Mouse (Mus musculus): Measurements from ENCODE around the gene Dnajb12. TPM values are rescaled to one million over a fixed set of nuclear protein-coding genes. Genes with fewer than 3 reads are reported as not detected.

The Dnajb12 gene
- polyA plus RNA-seq, 1 experiment from 2014 or later = 28.6 TPM

GRCm38 (mm10) chr10:59947296-59948073 is 68.1 kb downstream of the Dnajb12 start:
- no peak overlapping the region for H3K4me3 ChIP-seq (ENCODE audit: control insufficient read depth in 1 of 2, insufficient read depth in 1 of 2, low read depth in 1 of 2, low read length in 2 of 2)
- no peak overlapping the region for H3K4me2 ChIP-seq (ENCODE audit: low read length)
- H3K9me3 ChIP-seq (ENCODE audit: control insufficient read depth, low read length) = no peaks in the 10 kb centered on the region
- 49% methylated on average over 7 of the region's 7 CpGs for WGBS
- H3K36me3 ChIP-seq (ENCODE audit: control insufficient read depth, insufficient read depth, low read length) = peaks cover 14% of the 10 kb centered on the region; the same call in 1 of the 2 replicates
- 0 out of 4 replicates have a peak overlapping the region, but pooled peaks of 1 of the 2 experiments have one; percentile 28 for H3K27ac ChIP-seq (replicated peaks in 1 of 2; ENCODE audit: control insufficient read depth in 1 of 2, insufficient read depth in 1 of 2, low read depth in 2 of 2, low read length in 2 of 2)
- no peaks in the 10 kb centered on the region for H3K27me3 ChIP-seq (ENCODE audit: control insufficient read depth, insufficient read depth, low read length)
- ATAC-seq (ENCODE audit: insufficient number of reproducible peaks, insufficient read depth, low FRiP score, low read depth) = no peak
- H3K9ac ChIP-seq (ENCODE audit: low read length) = no peak overlapping the region
- peaks cover 25 to 44% of the 10 kb centered on the region in 2 experiments for H3K4me1 ChIP-seq (ENCODE audit: control insufficient read depth in 2 of 2, insufficient read depth in 2 of 2, low read length in 2 of 2)

DNA sequence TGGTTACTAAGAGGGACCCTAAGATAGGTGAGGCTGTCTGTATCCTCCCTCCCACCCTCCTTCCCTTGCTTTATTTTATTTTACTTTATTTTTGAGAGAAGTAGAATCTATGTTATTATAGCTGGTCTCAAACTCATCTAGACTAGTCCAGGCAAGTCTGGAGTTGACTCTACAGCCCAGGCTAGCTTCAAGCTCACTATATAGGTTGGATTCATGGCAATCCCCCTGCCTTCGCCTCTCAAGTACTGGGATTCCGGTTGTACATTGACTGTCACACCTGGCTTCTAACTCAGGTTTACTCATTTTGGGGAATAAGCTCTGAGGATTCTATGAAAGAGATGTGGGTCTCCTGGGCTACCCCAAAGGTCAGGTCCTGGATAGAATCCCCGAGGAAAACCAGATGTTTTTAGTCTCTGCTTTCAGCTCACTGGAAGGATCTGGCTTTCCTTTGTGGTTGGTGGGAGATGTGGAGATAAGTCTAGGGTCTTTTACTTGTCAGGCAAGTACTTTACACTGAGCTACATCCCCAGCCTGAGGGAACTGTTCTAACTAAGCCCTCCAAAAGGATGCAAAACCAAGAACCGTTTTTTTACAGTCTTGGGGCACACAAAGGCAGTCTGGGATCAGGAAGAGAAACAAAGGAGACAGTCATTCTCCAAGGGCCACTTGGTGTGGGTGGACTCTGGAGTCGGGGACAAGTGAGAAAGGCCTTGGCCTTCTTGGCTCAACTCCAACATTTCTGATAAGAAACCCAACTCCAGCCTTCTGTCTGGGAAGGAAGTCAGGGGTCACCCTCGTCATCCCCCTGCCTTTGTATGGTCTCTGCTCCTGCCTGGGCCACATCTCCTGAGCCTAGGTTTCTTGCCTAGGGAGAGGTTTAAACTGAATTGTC is 69.3 kb downstream of the Dnajb12 start:
- H3K4me3 ChIP-seq (ENCODE audit: control insufficient read depth in 1 of 2, insufficient read depth in 1 of 2, low read depth in 1 of 2, low read length in 2 of 2) = 0 out of 4 replicates have a peak overlapping the region, but pooled peaks of 1 of the 2 experiments have one; percentile 73
- H3K27me3 ChIP-seq (ENCODE audit: control insufficient read depth, insufficient read depth, low read length) = no peaks in the 10 kb centered on the region
- H3K36me3 ChIP-seq (ENCODE audit: control insufficient read depth, insufficient read depth, low read length) = peaks cover 14% of the 10 kb centered on the region; the same call in 1 of the 2 replicates
- H3K4me2 ChIP-seq (ENCODE audit: low read length) = peak overlapping the region; percentile 68
- no peaks in the 10 kb centered on the region for H3K9me3 ChIP-seq (ENCODE audit: control insufficient read depth, low read length)
- 41% methylated on average over 6 of the region's 6 CpGs for WGBS
- ATAC-seq (ENCODE audit: insufficient number of reproducible peaks, insufficient read depth, low FRiP score, low read depth) = no peak
- H3K9ac ChIP-seq (ENCODE audit: low read length) = peak overlapping the region; percentile 89; the same call in 1 of the 2 replicates
- peaks cover 18 to 37% of the 10 kb centered on the region in 2 experiments for H3K4me1 ChIP-seq (ENCODE audit: control insufficient read depth in 2 of 2, insufficient read depth in 2 of 2, low read length in 2 of 2)
- peak overlapping the region in 1 of 2 experiments; percentile 61; a peak in 3 of 4 replicates for H3K27ac ChIP-seq (replicated peaks in 1 of 2; ENCODE audit: control insufficient read depth in 1 of 2, insufficient read depth in 1 of 2, low read depth in 2 of 2, low read length in 2 of 2)

Other genes starting within 250 kb of the Dnajb12 start
- gene Micu1, start 177.1 kb upstream of the Dnajb12 start, polyA plus RNA-seq (2014; fragmentation: Nextera tagmentation; extraction: Ambion mirVana) = 39.0 and 42.5 TPM in 2 replicates
- 0.70 and 2.4 TPM in 2 replicates for gene Ddit4, start 72.3 kb downstream of the Dnajb12 start, polyA plus RNA-seq (2014; fragmentation: Nextera tagmentation; extraction: Ambion mirVana)
- 42.7 and 43.3 TPM in 2 replicates for gene Ascc1, start 123.2 kb downstream of the Dnajb12 start, polyA plus RNA-seq (2014; fragmentation: Nextera tagmentation; extraction: Ambion mirVana)
- gene Anapc16, start 123.6 kb downstream of the Dnajb12 start, polyA plus RNA-seq (2014; fragmentation: Nextera tagmentation; extraction: Ambion mirVana) = 99.7 and 103 TPM in 2 replicates
- gene Spock2, start 226.7 kb downstream of the Dnajb12 start, polyA plus RNA-seq (2014; fragmentation: Nextera tagmentation; extraction: Ambion mirVana) = 2.6 and 3.7 TPM in 2 replicates

Measured in heart, embryonic 14.5 days (tissue).